Mouse (Mus musculus) MN1 (cell line): ENCODE measurements at regions not wholly inside any gene's neighbourhood (a gene's known extent, or its start where the extent isn't known, plus 50 kb on each side); places are given as distances from the start of the nearest gene placed in this dataset.

Source experiments
- DNase-seq: peaks from one replicate; pipeline ENCODE4 v3.0.0-alpha.2; 2016; ENCODE audit warnings: low spot score

DNA sequence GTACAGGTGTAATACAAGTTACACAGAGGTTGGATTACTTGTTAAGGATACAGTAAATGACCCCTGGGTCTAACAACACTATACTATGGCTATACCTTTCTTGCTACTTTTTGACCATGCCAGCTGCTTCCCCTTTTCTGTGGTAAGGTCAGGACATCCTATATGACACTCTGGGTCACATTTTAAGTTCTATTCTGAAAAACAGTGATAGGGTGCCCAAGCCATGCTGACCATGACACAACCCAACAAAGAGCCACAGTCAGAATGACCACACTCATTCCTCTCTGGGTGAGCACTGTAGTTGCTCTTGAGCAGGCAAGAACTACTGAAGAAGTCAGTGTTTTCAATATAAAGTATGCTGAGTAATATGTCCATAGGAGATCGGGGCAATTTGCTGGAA lies 64.3 kb upstream of the Tnfsf11 start:
- DNase-seq, result no peak

DNA sequence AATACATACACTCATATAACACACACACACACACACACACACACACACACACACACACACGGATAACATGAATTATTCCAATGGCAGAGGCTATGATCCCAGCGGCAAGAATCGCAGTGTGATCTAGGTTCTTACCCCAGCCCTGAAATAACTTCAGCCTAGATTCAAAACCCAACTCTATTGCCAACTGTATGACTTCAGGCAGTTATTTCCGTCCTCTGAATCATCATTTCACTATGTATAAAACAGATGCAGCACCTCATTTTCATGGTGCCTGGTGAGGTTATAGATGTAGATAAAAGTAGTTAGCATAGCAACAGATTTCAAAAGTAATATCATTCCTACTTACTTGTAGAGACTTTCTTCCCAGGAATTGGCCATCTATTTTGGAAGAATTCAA lies 61.0 kb upstream of the Tnfsf11 start:
- no peak for DNase-seq

DNA sequence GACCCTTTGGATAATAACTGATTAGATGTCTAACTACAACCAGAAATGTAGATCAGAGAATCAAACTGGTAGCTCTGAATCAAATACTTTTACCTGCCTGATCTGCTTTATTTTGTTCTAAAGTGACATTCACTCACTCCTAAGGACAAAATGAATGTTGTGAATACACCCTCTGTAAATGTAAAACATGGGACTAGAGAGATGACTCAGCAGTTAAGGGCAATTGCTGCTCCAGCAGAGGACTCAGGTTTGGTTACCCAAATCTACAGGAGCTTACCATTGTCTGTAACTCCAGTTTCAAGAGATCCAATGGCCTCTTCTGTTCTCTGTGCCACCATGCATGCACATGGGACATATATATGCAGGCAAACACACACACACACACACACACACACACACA lies 57.0 kb upstream of the Tnfsf11 start:
- DNase-seq, result no peak

DNA sequence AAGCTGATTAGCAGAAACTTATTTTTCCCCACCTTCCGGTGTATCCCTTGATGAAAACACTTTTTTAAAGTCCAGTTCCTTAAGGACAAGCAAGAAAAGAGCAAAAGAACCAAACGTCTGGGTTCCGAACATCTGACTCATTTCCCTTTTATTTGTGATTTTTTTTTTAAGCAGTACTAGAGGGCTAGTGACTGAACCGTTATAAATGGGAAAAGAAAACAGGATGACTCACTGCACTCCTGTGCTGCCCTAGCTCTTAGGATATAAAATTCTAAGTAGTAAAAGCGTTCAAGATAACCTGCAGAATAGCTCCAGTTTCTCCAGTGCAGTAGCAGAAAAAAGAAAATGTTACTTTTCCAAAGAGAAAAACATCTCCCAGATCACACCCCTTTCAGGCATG lies 55.3 kb upstream of the Tnfsf11 start:
- no peak for DNase-seq
